Mouse (Mus musculus) stomach, postnatal 0 days (tissue): ENCODE results near the gene Usf1. TPM values are rescaled to one million over a fixed set of nuclear protein-coding genes. Genes with fewer than 3 reads are reported as not detected.

Source experiments
- ATAC-seq: fragments of 200-750 bp; cut with Nextera tagmentation; 2 replicates; pipeline ENCODE4 v1.8.0; 2017; ENCODE audit not compliant: low FRiP score, low TSS enrichment
- DNase-seq: peaks from one replicate; pipeline ENCODE4 v3.0.0-alpha.2; 2016; ENCODE audit warnings: low spot score
- H3K27ac ChIP-seq: fragments of 300-500 bp; sonication (generic); replicated peaks from 2 replicates; pipeline ENCODE4 v1.5.1; 2014; ENCODE audit warnings: mild to moderate bottlenecking, control low read depth
- H3K27me3 ChIP-seq: fragments of 300-500 bp; sonication (generic); 2 replicates; pipeline ENCODE4 v1.6.1; 2014; ENCODE audit warnings: low read length; ENCODE audit not compliant: control insufficient read depth, insufficient read depth
- H3K36me3 ChIP-seq: fragments of 300-500 bp; sonication (generic); 2 replicates; pipeline ENCODE4 v1.6.1; 2014; ENCODE audit warnings: low read length, mixed read lengths; ENCODE audit not compliant: control insufficient read depth, insufficient read depth
- H3K4me1 ChIP-seq: fragments of 300-500 bp; sonication (generic); replicated peaks from 2 replicates; pipeline ENCODE4 v1.6.1; 2014; ENCODE audit warnings: antibody characterized with exemption; ENCODE audit not compliant: control insufficient read depth, insufficient read depth
- H3K4me2 ChIP-seq: fragments of 300-500 bp; sonication (generic); replicated peaks from 2 replicates; pipeline ENCODE4 v1.6.1; 2014; ENCODE audit warnings: low read depth, mild to moderate bottlenecking, control low read depth, moderate library complexity
- H3K4me3 ChIP-seq: fragments of 300-500 bp; sonication (generic); 2 replicates; pipeline ENCODE4 v1.5.1; 2014; ENCODE audit warnings: low read depth, low read length, control low read depth
- H3K9ac ChIP-seq: fragments of 300-500 bp; sonication (generic); 2 replicates; pipeline ENCODE4 v1.6.1; 2014; ENCODE audit warnings: mild to moderate bottlenecking, low read length, control low read depth, mixed read lengths
- H3K9me3 ChIP-seq: fragments of 300-500 bp; sonication (generic); 2 replicates; pipeline ENCODE4 v1.6.1; 2016; ENCODE audit warnings: low read length; ENCODE audit not compliant: control insufficient read depth
- CTCF ChIP-seq: IDR thresholded peaks from 2 replicates; pipeline ENCODE4 v1.5.1; 2016; ENCODE audit warnings: antibody characterized with exemption, low read depth, mild to moderate bottlenecking, moderate library complexity
- EP300 ChIP-seq: optimal IDR thresholded peaks from 2 replicates; pipeline ENCODE3; 2016; ENCODE audit warnings: antibody characterized with exemption
- WGBS: fragments of 180-500 bp; shearing (Covaris S2); extraction: QIAGEN DNeasy Blood & Tissue Kit; methylation state at CpG from one replicate; pipeline ENCODE4 v1.1.7; 2014; 5-methylcytosine and 5-hydroxymethylcytosine counted together
- polyA plus RNA-seq: library from polyadenylated mRNA; unstranded; fragments of >200 nt; fragmentation: Nextera tagmentation; extraction: Ambion mirVana; gene quantifications from 2 replicates; pipeline ENCODE4 v1.2.1, GENCODE M21; 2015

Gene Usf1
- polyA plus RNA-seq, 1 experiment from 2014 or later, result 39.1 TPM

- Histone ChIP-seq H3K9ac (no peak overlapping the region), H3K4me2 (no peak overlapping the region), H3K4me1 (peaks cover 8% of the 10 kb centered on the region), H3K9me3 (no peaks in the 10 kb centered on the region), H3K36me3 (no peaks in the 10 kb centered on the region), H3K27me3 (no peaks in the 10 kb centered on the region), H3K27ac (peak overlapping the region; percentile 45; the same call in 1 of the 2 replicates), H3K4me3 (no peak overlapping the region)
- no peak for ATAC-seq
- DNase-seq, result no peak
- no peak for TF ChIP-seq CTCF
- no peak for TF ChIP-seq EP300
- 77% methylated on average over 6 of the region's 6 CpGs for WGBS
Measured at GRCm38 (mm10) chr1:171378298-171378697, 32.8 kb upstream of the Usf1 start.

- DNase-seq (peak; percentile 73), ATAC-seq (peak; percentile 19; the same call in 1 of the 2 replicates)
- WGBS, result 14% methylated on average over 31 of the region's 31 CpGs
- H3K27me3 ChIP-seq, result no peaks in the 10 kb centered on the region
- H3K36me3 ChIP-seq, result no peaks in the 10 kb centered on the region
- peak overlapping the region; percentile 47 for H3K4me2 ChIP-seq
- H3K4me1 ChIP-seq, result peaks cover 3% of the 10 kb centered on the region
- peak; percentile 85 for TF ChIP-seq CTCF
- TF ChIP-seq EP300, result no peak
- no peaks in the 10 kb centered on the region for H3K9me3 ChIP-seq
- H3K27ac ChIP-seq, result peak overlapping the region; percentile 30; the same call in 1 of the 2 replicates
- peak overlapping the region; percentile 18; the same call in 1 of the 2 replicates for H3K4me3 ChIP-seq
- no peak overlapping the region for H3K9ac ChIP-seq
Measured at GRCm38 (mm10) chr1:171379935-171380599, 31.0 kb upstream of the Usf1 start.

- Histone ChIP-seq H3K4me3 (no peak overlapping the region), H3K9me3 (no peaks in the 10 kb centered on the region), H3K27ac (no peak overlapping the region), H3K4me2 (no peak overlapping the region), H3K9ac (no peak overlapping the region), H3K4me1 (peaks cover 3% of the 10 kb centered on the region), H3K36me3 (no peaks in the 10 kb centered on the region), H3K27me3 (no peaks in the 10 kb centered on the region)
- ATAC-seq (no peak), DNase-seq (no peak)
- WGBS, result 86% methylated on average over 11 of the region's 11 CpGs
- peak; percentile 21; the same call in 1 of the 2 replicates for TF ChIP-seq CTCF
- TF ChIP-seq EP300, result no peak
Measured at GRCm38 (mm10) chr1:171382096-171382620, 29.0 kb upstream of the Usf1 start.

GRCm38 (mm10) chr1:171384361-171384760 is 26.8 kb upstream of the Usf1 start:
- TF ChIP-seq EP300 (no peak), CTCF (no peak)
- 46% methylated on average over 9 of the region's 9 CpGs for WGBS
- no peaks in the 10 kb centered on the region for H3K27me3 ChIP-seq
- no peaks in the 10 kb centered on the region for H3K36me3 ChIP-seq
- H3K4me3 ChIP-seq, result no peak overlapping the region
- no peak for DNase-seq
- no peaks in the 10 kb centered on the region for H3K9me3 ChIP-seq
- peaks cover 3% of the 10 kb centered on the region; the same call in 1 of the 2 replicates for H3K4me1 ChIP-seq
- peak; percentile 28 for ATAC-seq
- no peak overlapping the region for H3K9ac ChIP-seq
- H3K27ac ChIP-seq, result no peak overlapping the region
- H3K4me2 ChIP-seq, result no peak overlapping the region

- TF ChIP-seq EP300 (no peak), CTCF (peak; percentile 52)
- ATAC-seq (no peak), DNase-seq (no peak)
- no peaks in the 10 kb centered on the region; the same call in 1 of the 2 replicates for H3K4me1 ChIP-seq
- H3K27ac ChIP-seq, result no peak overlapping the region
- no peaks in the 10 kb centered on the region for H3K27me3 ChIP-seq
- no peaks in the 10 kb centered on the region for H3K9me3 ChIP-seq
- no peak overlapping the region for H3K9ac ChIP-seq
- H3K4me3 ChIP-seq, result no peak overlapping the region
- H3K4me2 ChIP-seq, result no peak overlapping the region
- H3K36me3 ChIP-seq, result no peaks in the 10 kb centered on the region
- WGBS, result 69% methylated on average over 9 of the region's 9 CpGs
Measured at GRCm38 (mm10) chr1:171385171-171385570, 25.9 kb upstream of the Usf1 start.

GRCm38 (mm10) chr1:171387099-171387498 is 24.0 kb upstream of the Usf1 start:
- DNase-seq, result no peak
- WGBS, result 37% methylated on average over 6 of the region's 6 CpGs

More at GRCm38 (mm10) chr1:171387099-171387498, 24.0 kb upstream of the Usf1 start:
- H3K4me1 ChIP-seq, result no peaks in the 10 kb centered on the region; the same call in 1 of the 2 replicates
- no peaks in the 10 kb centered on the region for H3K36me3 ChIP-seq
- H3K27ac ChIP-seq, result no peak overlapping the region
- no peak overlapping the region for H3K9ac ChIP-seq
- H3K4me3 ChIP-seq, result no peak overlapping the region
- TF ChIP-seq CTCF, result peak; percentile 68
- TF ChIP-seq EP300, result no peak
- no peaks in the 10 kb centered on the region for H3K9me3 ChIP-seq
- ATAC-seq, result 0 out of 2 replicates have a peak, but pooled peaks have one; percentile 17
- H3K27me3 ChIP-seq, result no peaks in the 10 kb centered on the region
- no peak overlapping the region for H3K4me2 ChIP-seq
